Mouse (Mus musculus): ENCODE data around the gene Olfr2. TPM values are rescaled to one million over a fixed set of nuclear protein-coding genes. Genes with fewer than 3 reads are reported as not detected.

The Olfr2 gene
- not detected in 2 replicates for polyA plus RNA-seq (2012; rRNA removed)

DNA sequence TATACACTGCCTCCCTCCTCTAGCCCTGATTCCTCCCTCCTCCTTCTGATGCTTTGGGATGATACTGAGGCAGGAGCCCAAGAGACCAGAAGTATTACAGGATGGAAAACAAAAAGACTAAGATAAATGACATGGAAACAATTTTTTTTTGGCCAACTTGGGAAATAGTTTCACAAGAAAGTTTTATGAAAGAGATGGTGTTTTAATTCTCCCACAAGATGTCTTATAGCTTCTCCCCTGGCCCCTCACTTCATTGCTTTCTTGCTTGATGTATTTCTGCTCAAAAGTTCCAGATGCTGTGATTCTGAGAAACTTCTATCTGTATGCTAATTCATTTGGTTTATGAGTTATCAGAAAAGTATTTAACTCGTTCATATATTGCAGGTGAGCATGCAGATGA lies at the start of gene Olfr2:
Gene Olfr2, minus strand, starts transcription at position 101 of the 400 bp plus-strand sequence.

DNA sequence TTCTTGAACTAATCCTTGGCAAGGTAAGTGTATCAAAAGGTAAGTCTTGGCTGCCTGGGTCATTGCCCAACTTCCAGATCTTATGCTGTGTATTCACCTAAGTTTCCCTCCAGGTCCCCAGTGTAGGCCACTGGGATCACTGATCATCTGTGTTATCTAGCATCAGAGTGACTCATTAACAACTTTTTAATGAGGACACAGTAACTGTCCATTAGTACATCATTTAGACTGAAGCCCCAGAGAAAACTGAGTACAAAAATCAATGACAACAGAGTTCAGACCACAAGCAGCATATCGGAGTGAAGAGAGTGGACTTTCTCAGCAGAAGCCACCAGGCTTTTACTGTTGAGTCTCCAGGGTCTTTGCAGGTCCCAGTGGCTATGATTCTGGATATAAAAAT lies 25.0 kb upstream of the Olfr2 start, which contains the start of gene Olfr713:
Gene Olfr713, plus strand, starts transcription at position 301 of the 400 bp plus-strand sequence.

DNA sequence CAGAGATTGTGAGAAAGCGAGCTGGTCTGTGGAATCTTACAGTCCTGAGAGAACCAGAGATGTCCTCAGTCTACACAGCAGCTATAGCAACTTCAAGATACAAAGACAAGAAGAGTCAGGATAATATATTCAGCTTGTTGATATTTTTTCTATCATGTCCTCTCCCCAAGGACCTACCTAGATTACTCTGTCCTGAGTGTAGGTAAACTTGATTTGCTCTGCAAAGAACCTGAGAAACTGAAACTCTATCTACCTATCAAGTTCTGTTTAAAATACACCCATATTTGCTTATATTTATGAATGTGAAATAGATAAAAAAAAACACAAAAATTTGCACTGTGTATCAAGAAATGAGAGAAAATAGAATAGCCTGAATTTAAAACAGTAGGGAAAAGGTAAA lies 30.5 kb downstream of the Olfr2 start, which contains the start of gene Olfr711:
Gene Olfr711, minus strand, starts transcription at position 101 of the 400 bp plus-strand sequence.

DNA sequence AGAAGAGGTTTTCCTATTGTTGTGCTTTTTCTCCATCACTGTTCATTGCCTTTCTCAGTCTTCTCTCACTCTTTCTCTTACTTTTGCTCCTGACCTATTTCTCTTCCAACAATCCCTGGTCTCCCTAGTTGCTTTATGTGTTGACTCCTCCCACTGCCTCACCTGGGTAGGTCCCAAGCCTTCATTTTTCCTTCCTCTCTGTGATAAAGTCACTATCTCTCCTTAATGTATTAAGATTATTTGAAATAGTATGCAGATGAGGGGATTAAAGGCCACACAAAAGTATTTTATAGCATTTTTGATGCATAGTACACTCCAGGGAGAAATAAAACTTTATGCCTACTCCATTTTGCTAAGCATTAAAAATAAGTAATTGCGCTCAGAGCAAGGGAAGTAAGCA lies 42.0 kb downstream of the Olfr2 start, which contains the start of gene Olfr6:
Gene Olfr6, minus strand, starts transcription at position 101 of the 400 bp plus-strand sequence.

DNA sequence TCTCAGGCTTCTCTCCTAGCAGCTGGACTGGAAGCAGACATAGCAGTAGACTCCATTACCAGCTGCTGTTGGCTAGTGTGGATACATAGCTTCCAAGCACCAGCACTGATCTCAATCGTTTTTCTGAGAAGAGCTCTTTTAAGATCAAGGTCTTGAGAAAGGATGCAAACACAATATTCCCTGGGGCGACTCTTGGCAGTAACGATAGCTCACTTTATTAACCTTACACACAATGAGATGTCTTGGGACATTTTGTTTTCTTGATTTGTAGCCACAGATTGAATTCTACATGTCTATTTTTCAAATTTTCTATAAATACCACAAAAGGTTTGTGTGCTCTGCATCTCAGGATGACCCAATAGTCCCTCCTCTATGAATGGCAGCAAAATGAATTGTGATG lies 57.7 kb downstream of the Olfr2 start, which contains the start of gene Olfr710:
Gene Olfr710, minus strand, starts transcription at position 101 of the 400 bp plus-strand sequence.

Other genes starting within 250 kb of the Olfr2 start
- not detected in 2 replicates for gene Olfr699, start 212.9 kb downstream of the Olfr2 start, polyA plus RNA-seq (2012; rRNA removed)
- gene Olfr700, start 197.2 kb downstream of the Olfr2 start, polyA plus RNA-seq (2012; rRNA removed), result not detected in 2 replicates
- not detected in 2 replicates for gene Olfr701, start 191.9 kb downstream of the Olfr2 start, polyA plus RNA-seq (2012; rRNA removed)
- not detected in 2 replicates for gene Olfr702, start 172.2 kb downstream of the Olfr2 start, polyA plus RNA-seq (2012; rRNA removed)
- gene Olfr703, start 162.7 kb downstream of the Olfr2 start, polyA plus RNA-seq (2012; rRNA removed), result 0.05 TPM in 1 of 2 replicates, not detected in the other
- gene Olfr704, start 142.9 kb downstream of the Olfr2 start, polyA plus RNA-seq (2012; rRNA removed), result not detected in 2 replicates
- gene Olfr705, start 129.2 kb downstream of the Olfr2 start, polyA plus RNA-seq (2012; rRNA removed), result not detected in 2 replicates
- gene Olfr706, start 117.9 kb downstream of the Olfr2 start, polyA plus RNA-seq (2012; rRNA removed), result not detected in 2 replicates
- not detected in 2 replicates for gene Olfr707, start 104.8 kb downstream of the Olfr2 start, polyA plus RNA-seq (2012; rRNA removed)
- not detected in 2 replicates for gene Olfr1532-ps1, start 98.1 kb downstream of the Olfr2 start, polyA plus RNA-seq (2012; rRNA removed)
- gene Olfr709-ps1, start 73.9 kb downstream of the Olfr2 start, polyA plus RNA-seq (2012; rRNA removed), result not detected in 2 replicates
- gene Olfr710, start 57.8 kb downstream of the Olfr2 start, polyA plus RNA-seq (2012; rRNA removed), result not detected in 2 replicates
- not detected in 2 replicates for gene Olfr6, start 42.1 kb downstream of the Olfr2 start, polyA plus RNA-seq (2012; rRNA removed)
- not detected in 2 replicates for gene Olfr711, start 30.6 kb downstream of the Olfr2 start, polyA plus RNA-seq (2012; rRNA removed)
- gene Olfr713, start 25.1 kb upstream of the Olfr2 start, polyA plus RNA-seq (2012; rRNA removed), result not detected in 2 replicates
- not detected in 2 replicates for gene Olfr714, start 64.9 kb upstream of the Olfr2 start, polyA plus RNA-seq (2012; rRNA removed)
- gene Olfr17, start 87.1 kb upstream of the Olfr2 start, polyA plus RNA-seq (2012; rRNA removed), result not detected in 2 replicates
- gene Olfr715b, start 104.3 kb upstream of the Olfr2 start, polyA plus RNA-seq (2012; rRNA removed), result not detected in 2 replicates
- gene Olfr715, start 125.0 kb upstream of the Olfr2 start, polyA plus RNA-seq (2012; rRNA removed), result not detected in 2 replicates
- not detected in 2 replicates for gene Olfr716, start 132.3 kb upstream of the Olfr2 start, polyA plus RNA-seq (2012; rRNA removed)
- not detected in 2 replicates for gene Nlrp14, start 160.9 kb upstream of the Olfr2 start, polyA plus RNA-seq (2012; rRNA removed)
- not detected in 2 replicates for gene Rbmxl2, start 203.4 kb upstream of the Olfr2 start, polyA plus RNA-seq (2012; rRNA removed)

Measured in central nervous system, embryonic 18 days (tissue).